Mouse (Mus musculus): Measurements from ENCODE around the gene Rorb. TPM values are rescaled to one million over a fixed set of nuclear protein-coding genes. Genes with fewer than 3 reads are reported as not detected.

Rorb gene
- polyA plus RNA-seq, 1 experiment, result 4.9 TPM

- Histone ChIP-seq H3K27ac (ENCODE audit: insufficient read depth, low read length) (no peak overlapping the region), H3K4me1 (ENCODE audit: control insufficient read depth, insufficient read depth, low read length) (no peaks in the 10 kb centered on the region), H3K27me3 (ENCODE audit: control insufficient read depth, insufficient read depth, low read length) (no peaks in the 10 kb centered on the region), H3K4me3 (replicated peaks; ENCODE audit: insufficient read depth, low read depth, low read length) (no peak overlapping the region)
- no peak for DNase-seq
- 54% methylated on average over 11 of the region's 11 CpGs for WGBS
- TF ChIP-seq POLR2A (IDR thresholded peaks at IDR 0.05; ENCODE audit: borderline replicate concordance, insufficient read depth, low read length) (no peak), CTCF (IDR thresholded peaks at IDR 0.05; ENCODE audit: borderline replicate concordance, insufficient read depth, low read depth, low read length) (no peak)
Measured at GRCm38 (mm10) chr19:18887646-18888407, 223.2 kb downstream of the Rorb start.

- TF ChIP-seq CTCF (IDR thresholded peaks at IDR 0.05; ENCODE audit: borderline replicate concordance, insufficient read depth, low read depth, low read length), result no peak
- TF ChIP-seq POLR2A (IDR thresholded peaks at IDR 0.05; ENCODE audit: borderline replicate concordance, insufficient read depth, low read length), result no peak
- Histone ChIP-seq H3K27me3 (ENCODE audit: control insufficient read depth, insufficient read depth, low read length) (no peaks in the 10 kb centered on the region), H3K27ac (ENCODE audit: insufficient read depth, low read length) (no peak overlapping the region), H3K4me1 (ENCODE audit: control insufficient read depth, insufficient read depth, low read length) (no peaks in the 10 kb centered on the region), H3K4me3 (replicated peaks; ENCODE audit: insufficient read depth, low read depth, low read length) (no peak overlapping the region)
- 33% methylated on average over 5 of the region's 5 CpGs for WGBS
- DNase-seq, result no peak
Measured at GRCm38 (mm10) chr19:18881162-18881561, 229.8 kb downstream of the Rorb start.
